Mouse (Mus musculus) ES-CJ7 (cell line): ENCODE results near the gene Ctrl.
A peak's percentile ranks its signal among the peaks of the same experiment; 100 is the strongest.
"Not testable (repeated sequence)": the region's sequence is repeated elsewhere in the genome, so short reads cannot be mapped to it uniquely, and the experiment has no call there.

Experiments
- DNase-seq: peaks from one replicate; pipeline ENCODE4 v3.0.0; 2011; ENCODE audit warnings: low read depth, low spot score

Gene Ctrl

GRCm38 (mm10) chr8:105933762-105934161 is at the start of gene Ctrl:
Gene Ctrl (minus strand): TSS chr8:105933862.
- no peak for DNase-seq

GRCm38 (mm10) chr8:105983406-105983805 is 49.7 kb upstream of the Ctrl start:
- DNase-seq, result not testable (repeated sequence)

GRCm38 (mm10) chr8:105981146-105981545 is 47.5 kb upstream of the Ctrl start:
- DNase-seq, result no peak

GRCm38 (mm10) chr8:105979325-105979724 is 45.7 kb upstream of the Ctrl start, which contains the start of gene Dpep3:
Gene Dpep3 (minus strand): TSS chr8:105979429.
- peak; percentile 72 for DNase-seq

- peak; percentile 87 for DNase-seq
These were observed 41.7 kb upstream of the Ctrl start for GRCm38 (mm10) chr8:105975363-105975762.

- DNase-seq, result peak; percentile 90
These were observed 37.5 kb upstream of the Ctrl start for GRCm38 (mm10) chr8:105971019-105971720.

- DNase-seq, result no peak
These were observed 35.7 kb upstream of the Ctrl start for GRCm38 (mm10) chr8:105969367-105969766.

GRCm38 (mm10) chr8:105966692-105967311 is 33.1 kb upstream of the Ctrl start:
- DNase-seq, result peak; percentile 95

GRCm38 (mm10) chr8:105965905-105966341 is 32.3 kb upstream of the Ctrl start, which contains the start of gene Slc12a4:
Gene Slc12a4 (minus strand): TSS chr8:105966097.
- peak; percentile 74 for DNase-seq

- DNase-seq, result peak; percentile 45
These were observed 31.7 kb upstream of the Ctrl start for GRCm38 (mm10) chr8:105965266-105965904.

- no peak for DNase-seq
These were observed 31.0 kb upstream of the Ctrl start for GRCm38 (mm10) chr8:105964506-105965265.

- no peak for DNase-seq
These were observed 27.9 kb upstream of the Ctrl start for GRCm38 (mm10) chr8:105961536-105961935.

GRCm38 (mm10) chr8:105961101-105961500 is 27.4 kb upstream of the Ctrl start:
- no peak for DNase-seq

- no peak for DNase-seq
These were observed 25.7 kb upstream of the Ctrl start for GRCm38 (mm10) chr8:105959350-105959749.

- DNase-seq, result no peak
These were observed 24.2 kb upstream of the Ctrl start for GRCm38 (mm10) chr8:105957813-105958212.

GRCm38 (mm10) chr8:105956556-105956955 is 22.9 kb upstream of the Ctrl start:
- DNase-seq, result no peak

- no peak for DNase-seq
These were observed 17.5 kb upstream of the Ctrl start for GRCm38 (mm10) chr8:105951057-105951659.

- DNase-seq, result no peak
These were observed 15.7 kb upstream of the Ctrl start for GRCm38 (mm10) chr8:105949350-105949749.

- DNase-seq, result no peak
These were observed 9.7 kb upstream of the Ctrl start, which contains the start of gene Lcat for GRCm38 (mm10) chr8:105943321-105943739. Gene Lcat (minus strand): TSS chr8:105943382.

GRCm38 (mm10) chr8:105942542-105942941 is 8.9 kb upstream of the Ctrl start:
- DNase-seq, result no peak

- DNase-seq, result no peak
These were observed 8.4 kb upstream of the Ctrl start for GRCm38 (mm10) chr8:105942026-105942425.
